Mouse (Mus musculus) forebrain, embryonic 12.5 days (tissue): ENCODE results near the gene B4galt5. TPM values are rescaled to one million over a fixed set of nuclear protein-coding genes. Genes with fewer than 3 reads are reported as not detected.

Experiments
- ATAC-seq: fragments of 200-750 bp; cut with Nextera tagmentation; 2 replicates; pipeline ENCODE4 v1.8.0; 2017; ENCODE audit warnings: moderate TSS enrichment; ENCODE audit not compliant: low FRiP score
- H3K27ac ChIP-seq: fragments of 300-500 bp; sonication (generic); 2 replicates; pipeline ENCODE4 v1.5.1; 2016; ENCODE audit warnings: mild to moderate bottlenecking
- H3K27me3 ChIP-seq: fragments of 300-500 bp; sonication (generic); 2 replicates; pipeline ENCODE4 v1.6.1; 2016; ENCODE audit warnings: mild to moderate bottlenecking
- H3K36me3 ChIP-seq: fragments of 300-500 bp; sonication (generic); replicated peaks from 2 replicates; pipeline ENCODE4 v1.6.1; 2016; ENCODE audit warnings: mild to moderate bottlenecking
- H3K4me1 ChIP-seq: fragments of 300-500 bp; sonication (generic); 2 replicates; pipeline ENCODE4 v1.6.1; 2016
- H3K4me2 ChIP-seq: fragments of 300-500 bp; sonication (generic); 2 replicates; pipeline ENCODE4 v1.6.1; 2016; ENCODE audit warnings: mild to moderate bottlenecking, moderate library complexity
- H3K4me3 ChIP-seq: fragments of 300-500 bp; sonication (generic); replicated peaks from 2 replicates; pipeline ENCODE4 v1.5.1; 2016; ENCODE audit warnings: mild to moderate bottlenecking
- H3K9ac ChIP-seq: fragments of 300-500 bp; sonication (generic); 2 replicates; pipeline ENCODE4 v1.6.1; 2016; ENCODE audit warnings: mild to moderate bottlenecking
- H3K9me3 ChIP-seq: fragments of 300-500 bp; sonication (generic); 2 replicates; pipeline ENCODE4 v1.6.1; 2016
- WGBS: fragments of 180-500 bp; shearing (Covaris S2); methylation state at CpG from one replicate; pipeline ENCODE4 v1.1.7; 2016; 5-methylcytosine and 5-hydroxymethylcytosine counted together
- polyA plus RNA-seq: library from polyadenylated mRNA; unstranded; fragments of >200 nt; fragmentation: Nextera tagmentation; extraction: Ambion mirVana; gene quantifications from 2 replicates; pipeline ENCODE4 v1.2.1, GENCODE M21; 2016

The B4galt5 gene
- polyA plus RNA-seq, 1 experiment from 2014 or later, result 13.4 TPM

DNA sequence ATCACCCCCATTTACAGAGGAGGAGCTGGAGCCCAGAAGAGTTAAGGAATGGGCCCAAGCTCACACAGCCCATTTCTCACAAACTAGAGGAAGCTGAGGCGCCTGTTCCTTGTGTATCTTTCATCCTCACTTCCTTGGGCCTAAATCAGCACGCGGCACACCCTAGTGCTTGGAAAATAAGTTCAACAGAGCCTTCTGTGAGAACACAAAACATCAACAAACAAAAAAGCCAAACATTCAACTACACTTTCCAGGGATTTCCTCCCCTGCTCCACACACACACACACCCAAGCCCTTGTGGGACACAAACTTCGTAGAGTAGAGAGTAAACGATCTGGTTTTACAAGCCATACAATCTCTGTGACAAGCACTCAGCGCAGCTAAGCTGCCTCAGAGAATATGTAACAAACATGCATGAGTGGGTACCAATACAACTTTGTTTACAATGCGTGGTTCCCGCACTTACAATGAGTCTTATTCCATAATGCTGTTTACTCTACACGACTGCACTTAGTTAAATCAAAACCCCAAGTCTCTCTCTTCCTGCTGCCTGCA is 5.7 kb upstream of the B4galt5 start:
- no peaks in the 10 kb centered on the region for H3K9me3 ChIP-seq
- H3K36me3 ChIP-seq, result no peaks in the 10 kb centered on the region
- H3K27me3 ChIP-seq, result peaks cover 15% of the 10 kb centered on the region
- no peak for ATAC-seq
- H3K4me3 ChIP-seq, result no peak overlapping the region
- no peak overlapping the region for H3K9ac ChIP-seq
- H3K4me1 ChIP-seq, result peaks cover 15% of the 10 kb centered on the region; the same call in 1 of the 2 replicates
- no peak overlapping the region for H3K27ac ChIP-seq
- WGBS, result 61% methylated on average over 9 of the region's 9 CpGs
- H3K4me2 ChIP-seq, result no peak overlapping the region

GRCm38 (mm10) chr2:167354046-167354445 is 5.1 kb upstream of the B4galt5 start:
- H3K9me3 ChIP-seq, result no peaks in the 10 kb centered on the region
- no peak overlapping the region for H3K9ac ChIP-seq
- no peak overlapping the region for H3K4me2 ChIP-seq
- no peak overlapping the region for H3K4me3 ChIP-seq
- ATAC-seq, result no peak
- no peaks in the 10 kb centered on the region for H3K36me3 ChIP-seq
- H3K4me1 ChIP-seq, result peaks cover 16% of the 10 kb centered on the region; the same call in 1 of the 2 replicates
- H3K27me3 ChIP-seq, result peaks cover 15% of the 10 kb centered on the region
- H3K27ac ChIP-seq, result no peak overlapping the region
- WGBS, result 91% methylated on average over 8 of the region's 8 CpGs

DNA sequence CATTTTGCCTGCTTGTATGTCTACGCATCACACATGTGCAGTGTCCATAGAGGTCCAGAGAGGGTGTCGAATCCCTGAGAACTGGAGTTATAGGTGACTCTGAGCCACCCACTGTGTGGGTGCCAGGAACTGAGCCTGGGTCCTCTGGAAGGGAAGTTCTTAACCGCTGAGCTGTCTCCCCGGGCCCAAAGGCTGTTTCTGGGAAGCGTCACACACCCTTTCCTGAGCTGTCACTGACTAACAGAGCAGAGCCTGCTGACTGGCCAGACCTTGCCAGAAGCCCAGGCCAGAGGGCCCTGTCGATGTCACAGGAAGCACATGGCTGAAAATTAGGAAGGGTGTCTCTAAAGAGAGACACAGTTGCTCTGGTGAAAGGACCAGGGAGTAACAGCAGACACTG is 3.5 kb upstream of the B4galt5 start:
- 82% methylated on average over 6 of the region's 6 CpGs for WGBS
- no peak overlapping the region for H3K27ac ChIP-seq
- H3K9me3 ChIP-seq, result no peaks in the 10 kb centered on the region
- H3K27me3 ChIP-seq, result peaks cover 15% of the 10 kb centered on the region
- ATAC-seq, result no peak
- H3K4me3 ChIP-seq, result no peak overlapping the region
- no peak overlapping the region for H3K4me2 ChIP-seq
- H3K4me1 ChIP-seq, result peaks cover 24% of the 10 kb centered on the region
- H3K9ac ChIP-seq, result no peak overlapping the region
- H3K36me3 ChIP-seq, result no peaks in the 10 kb centered on the region

GRCm38 (mm10) chr2:167351371-167351951 is 2.5 kb upstream of the B4galt5 start:
- Histone ChIP-seq H3K36me3 (no peaks in the 10 kb centered on the region), H3K27ac (no peak overlapping the region), H3K4me3 (no peak overlapping the region), H3K9me3 (no peaks in the 10 kb centered on the region), H3K27me3 (peaks cover 15% of the 10 kb centered on the region), H3K9ac (no peak overlapping the region), H3K4me1 (peaks cover 30% of the 10 kb centered on the region), H3K4me2 (no peak overlapping the region)
- ATAC-seq, result no peak
- 64% methylated on average over 9 of the region's 9 CpGs for WGBS

GRCm38 (mm10) chr2:167350126-167350650 is 1.2 kb upstream of the B4galt5 start:
- peak overlapping the region; percentile 38; the same call in 1 of the 2 replicates for H3K9ac ChIP-seq
- H3K4me1 ChIP-seq, result peaks cover 30% of the 10 kb centered on the region
- H3K9me3 ChIP-seq, result no peaks in the 10 kb centered on the region
- ATAC-seq, result no peak
- H3K36me3 ChIP-seq, result no peaks in the 10 kb centered on the region
- peaks cover 15% of the 10 kb centered on the region for H3K27me3 ChIP-seq
- H3K4me2 ChIP-seq, result peak overlapping the region; percentile 80
- H3K4me3 ChIP-seq, result peak overlapping the region; percentile 62; the same call in 1 of the 2 replicates
- H3K27ac ChIP-seq, result no peak overlapping the region
- 55% methylated on average over 8 of the region's 8 CpGs for WGBS

DNA sequence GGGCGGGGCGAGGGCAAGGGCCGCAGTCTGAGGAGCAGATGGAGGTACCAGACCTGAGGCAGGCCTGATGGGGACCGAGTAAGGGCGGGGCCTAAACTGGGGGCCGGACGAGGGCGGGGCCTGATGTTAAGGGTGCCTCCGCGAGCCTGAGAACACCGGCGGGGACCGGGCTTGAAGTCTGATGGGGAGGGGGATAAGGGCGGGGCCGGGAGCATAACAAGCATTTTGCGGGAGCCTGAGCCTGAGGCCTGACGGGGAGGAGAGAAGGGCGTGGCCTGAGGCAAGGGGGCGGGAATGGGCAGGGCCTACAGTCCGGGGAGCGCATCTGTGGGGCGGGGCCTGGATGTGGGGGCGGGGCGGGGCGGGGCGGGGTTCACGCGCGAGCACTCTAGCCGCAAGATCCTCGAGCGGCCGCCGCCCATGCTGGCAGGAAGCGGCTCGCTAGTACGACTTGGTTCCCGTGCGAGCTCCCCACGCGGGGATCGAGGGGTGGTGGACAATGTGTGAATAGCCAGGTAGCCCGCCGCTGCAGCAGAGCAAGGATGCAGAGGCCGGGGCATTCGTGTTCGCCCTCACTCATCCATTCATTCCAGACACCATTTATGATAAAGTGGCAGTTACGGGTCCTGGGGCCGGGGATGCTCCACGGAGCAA is 427 bp upstream of the B4galt5 start:
- WGBS, result under 1% methylated on average over 43 of the region's 50 CpGs
- H3K4me2 ChIP-seq, result peak overlapping the region; percentile 80
- H3K27ac ChIP-seq, result 0 out of 2 replicates have a peak overlapping the region, but pooled peaks have one; percentile 9

GRCm38 (mm10) chr2:167347991-167348375 is 1.0 kb downstream of the B4galt5 start:
- Histone ChIP-seq H3K9me3 (no peaks in the 10 kb centered on the region), H3K4me2 (peak overlapping the region; percentile 80), H3K36me3 (no peaks in the 10 kb centered on the region), H3K4me3 (peak overlapping the region; percentile 62), H3K27me3 (peaks cover 15% of the 10 kb centered on the region), H3K4me1 (peaks cover 34% of the 10 kb centered on the region), H3K9ac (peak overlapping the region; percentile 80), H3K27ac (0 out of 2 replicates have a peak overlapping the region, but pooled peaks have one; percentile 87)
- no peak for ATAC-seq
- WGBS, result 14% methylated on average over 11 of the region's 11 CpGs

More for the DNA sequence above, 427 bp upstream of the B4galt5 start:
- peak; percentile 97 for ATAC-seq
- H3K36me3 ChIP-seq, result no peaks in the 10 kb centered on the region
- H3K9ac ChIP-seq, result peak overlapping the region; percentile 38; the same call in 1 of the 2 replicates
- H3K9me3 ChIP-seq, result no peaks in the 10 kb centered on the region
- peaks cover 15% of the 10 kb centered on the region for H3K27me3 ChIP-seq
- H3K4me1 ChIP-seq, result peaks cover 30% of the 10 kb centered on the region
- peak overlapping the region; percentile 62 for H3K4me3 ChIP-seq

DNA sequence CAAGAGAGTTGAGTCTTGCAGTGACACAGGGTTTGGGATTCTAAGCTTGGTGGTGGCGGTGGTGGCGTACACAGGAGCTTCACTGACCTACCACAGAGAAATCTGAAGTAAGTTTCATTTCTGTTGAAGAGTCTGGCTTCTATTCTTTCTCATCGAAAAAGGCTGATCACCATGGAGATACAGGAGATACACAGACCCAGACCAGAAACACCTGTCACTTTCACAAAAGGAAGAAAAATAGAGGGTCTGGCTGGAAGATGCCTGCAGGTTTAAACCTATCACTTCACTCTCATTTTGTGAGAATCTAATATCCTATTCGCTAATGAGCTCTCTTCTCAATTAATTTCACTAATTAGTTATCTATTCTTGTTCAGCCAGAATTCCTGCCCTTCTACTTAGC is 1.6 kb downstream of the B4galt5 start:
- ATAC-seq, result no peak
- Histone ChIP-seq H3K4me2 (peak overlapping the region; percentile 80), H3K36me3 (no peaks in the 10 kb centered on the region), H3K27me3 (peaks cover 15% of the 10 kb centered on the region), H3K4me1 (peaks cover 33% of the 10 kb centered on the region), H3K9ac (no peak overlapping the region), H3K9me3 (no peaks in the 10 kb centered on the region), H3K27ac (no peak overlapping the region), H3K4me3 (peak overlapping the region; percentile 62; the same call in 1 of the 2 replicates)
- WGBS, result 67% methylated on average over 4 of the region's 4 CpGs

DNA sequence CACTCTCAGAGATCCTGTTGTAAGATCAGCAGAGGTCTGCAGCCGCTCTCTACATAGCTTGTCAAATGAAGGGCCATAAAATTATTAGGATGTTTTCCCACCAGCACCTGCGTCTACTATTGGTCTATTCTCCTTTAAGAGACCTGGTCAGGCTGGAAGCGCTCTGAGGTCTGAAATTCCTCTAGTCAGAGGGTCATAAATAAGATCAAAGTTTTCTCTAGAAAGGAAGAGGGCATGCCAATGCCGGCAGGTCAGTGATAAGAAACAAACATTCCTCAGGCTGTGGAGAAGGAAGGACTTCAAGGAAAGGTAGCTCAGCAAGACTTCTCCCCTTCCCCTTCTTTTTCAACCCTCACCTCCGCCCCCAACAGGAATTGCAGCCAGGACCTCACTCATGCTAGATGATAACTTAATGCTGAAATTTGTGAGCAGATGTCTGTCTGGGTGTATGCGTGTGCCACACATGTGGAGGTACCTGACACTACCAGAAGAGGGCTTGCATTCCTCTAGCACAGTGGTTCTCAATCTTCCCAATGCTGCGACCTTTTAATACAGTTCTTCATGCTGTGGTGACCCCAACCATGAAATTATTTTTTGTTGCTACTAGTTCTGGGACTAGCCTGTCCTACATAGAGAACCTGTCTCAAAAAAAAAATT is 3.3 kb downstream of the B4galt5 start:
- Histone ChIP-seq H3K4me3 (no peak overlapping the region), H3K27me3 (peaks cover 8% of the 10 kb centered on the region), H3K4me1 (peaks cover 33% of the 10 kb centered on the region), H3K27ac (no peak overlapping the region), H3K36me3 (no peaks in the 10 kb centered on the region), H3K4me2 (no peak overlapping the region), H3K9me3 (no peaks in the 10 kb centered on the region), H3K9ac (no peak overlapping the region)
- no peak for ATAC-seq
- 92% methylated on average over 7 of the region's 7 CpGs for WGBS

DNA sequence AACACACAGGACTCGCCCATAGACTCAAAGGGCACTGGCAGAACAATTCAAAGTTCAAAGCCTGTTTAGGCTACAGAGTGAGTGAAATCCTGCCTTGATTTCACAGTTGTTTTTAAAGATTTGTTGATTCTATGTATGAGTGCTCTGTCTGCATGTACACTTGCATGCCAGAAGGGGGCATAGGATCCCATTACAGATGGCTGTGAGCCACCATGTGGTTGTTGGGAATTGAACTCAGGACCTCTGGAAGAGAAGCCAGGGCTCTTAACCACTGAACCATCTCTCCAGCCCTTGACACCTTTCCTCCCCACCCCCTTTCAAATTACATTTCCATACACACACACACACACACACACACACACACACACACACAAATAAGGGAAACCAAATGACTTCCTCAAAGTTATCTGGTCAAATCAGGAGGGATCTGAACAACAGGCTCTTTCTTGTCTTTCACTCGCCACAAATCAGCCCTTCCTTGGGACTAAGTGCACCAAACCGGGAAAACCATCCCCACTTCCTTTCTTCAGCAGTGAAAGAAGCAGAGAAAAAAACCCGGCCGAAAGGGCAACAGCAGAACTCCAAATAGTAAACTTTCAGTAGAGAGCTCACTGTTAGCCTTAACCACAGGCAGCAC is 4.0 kb downstream of the B4galt5 start:
- 81% methylated on average over 5 of the region's 5 CpGs for WGBS
- Histone ChIP-seq H3K36me3 (no peaks in the 10 kb centered on the region), H3K4me1 (peaks cover 31% of the 10 kb centered on the region), H3K9me3 (no peaks in the 10 kb centered on the region), H3K4me2 (no peak overlapping the region), H3K27me3 (peaks cover 2% of the 10 kb centered on the region; the same call in 1 of the 2 replicates), H3K4me3 (no peak overlapping the region), H3K9ac (no peak overlapping the region), H3K27ac (no peak overlapping the region)
- ATAC-seq, result no peak

- Histone ChIP-seq H3K27me3 (no peaks in the 10 kb centered on the region), H3K27ac (no peak overlapping the region), H3K9me3 (no peaks in the 10 kb centered on the region), H3K4me2 (no peak overlapping the region), H3K36me3 (no peaks in the 10 kb centered on the region), H3K9ac (no peak overlapping the region), H3K4me3 (no peak overlapping the region), H3K4me1 (peaks cover 28% of the 10 kb centered on the region)
- 76% methylated on average over 12 of the region's 12 CpGs for WGBS
- ATAC-seq, result no peak
These were observed 5.4 kb downstream of the B4galt5 start for GRCm38 (mm10) chr2:167343369-167344140.
